Mouse (Mus musculus) A20 (cell line): ENCODE measurements around the gene Scube3.
A peak's percentile ranks its signal among the peaks of the same experiment; 100 is the strongest.

Source experiments
- DNase-seq: peaks from one replicate; pipeline ENCODE4 v3.0.0-alpha.2; 2011; ENCODE audit warnings: low read depth, low spot score

The Scube3 gene

GRCm38 (mm10) chr17:28131156-28131555 lies 10.8 kb upstream of the Scube3 start:
- DNase-seq: no peak

GRCm38 (mm10) chr17:28133193-28133592 lies 8.7 kb upstream of the Scube3 start:
- DNase-seq: peak; percentile 53

- no peak for DNase-seq
Observed at GRCm38 (mm10) chr17:28135496-28135895, 6.4 kb upstream of the Scube3 start.

- DNase-seq: no peak
Observed at GRCm38 (mm10) chr17:28136266-28136665, 5.7 kb upstream of the Scube3 start.

- no peak for DNase-seq
Observed at GRCm38 (mm10) chr17:28138013-28138412, 3.9 kb upstream of the Scube3 start.

- no peak for DNase-seq
Observed at GRCm38 (mm10) chr17:28138685-28139084, 3.3 kb upstream of the Scube3 start.

- no peak for DNase-seq
Observed at GRCm38 (mm10) chr17:28140431-28141204, 1.3 kb upstream of the Scube3 start.

GRCm38 (mm10) chr17:28141205-28141650 lies 713 bp upstream of the Scube3 start:
- no peak for DNase-seq

GRCm38 (mm10) chr17:28142700-28143610 lies 1.0 kb downstream of the Scube3 start:
- DNase-seq: no peak

GRCm38 (mm10) chr17:28143751-28144150 lies 1.8 kb downstream of the Scube3 start:
- DNase-seq: peak; percentile 30

- DNase-seq: no peak
Observed at GRCm38 (mm10) chr17:28144241-28144640, 2.3 kb downstream of the Scube3 start.

GRCm38 (mm10) chr17:28148288-28148687 lies 6.3 kb downstream of the Scube3 start:
- no peak for DNase-seq

GRCm38 (mm10) chr17:28149734-28150133 lies 7.8 kb downstream of the Scube3 start:
- DNase-seq: no peak

- no peak for DNase-seq
Observed at GRCm38 (mm10) chr17:28150456-28150855, 8.5 kb downstream of the Scube3 start.

GRCm38 (mm10) chr17:28153095-28153494 lies 11.2 kb downstream of the Scube3 start:
- no peak for DNase-seq

- DNase-seq: no peak
Observed at GRCm38 (mm10) chr17:28154970-28155369, 13.0 kb downstream of the Scube3 start.

GRCm38 (mm10) chr17:28160361-28160760 lies 18.4 kb downstream of the Scube3 start:
- DNase-seq: no peak

- DNase-seq: no peak
Observed at GRCm38 (mm10) chr17:28161310-28161881, 19.5 kb downstream of the Scube3 start.

GRCm38 (mm10) chr17:28163666-28164065 lies 21.7 kb downstream of the Scube3 start:
- DNase-seq: peak; percentile 73

GRCm38 (mm10) chr17:28170460-28171305 lies 28.7 kb downstream of the Scube3 start:
- no peak for DNase-seq

GRCm38 (mm10) chr17:28172690-28173089 lies 30.7 kb downstream of the Scube3 start:
- no peak for DNase-seq
